Mouse (Mus musculus) frontal cortex, adult 2 months (tissue): ENCODE results near the gene Col23a1. TPM values are rescaled to one million over a fixed set of nuclear protein-coding genes. Genes with fewer than 3 reads are reported as not detected.

Experiments used
- DNase-seq, 2 experiments: peaks; one replicate each; pipeline ENCODE4 v3.0.0; 2022; ENCODE audit warnings: low spot score in 1 of 2; ENCODE audit errors: extremely low spot score in 1 of 2
- polyA plus RNA-seq: library from polyadenylated mRNA; depleted of rRNA; stranded (reverse); fragments of >200 nt; gene quantifications from 2 replicates; pipeline ENCODE4 v1.2.3, GENCODE M21; 2012

Gene Col23a1
- polyA plus RNA-seq, 1 experiment, result 15.2 TPM

DNA sequence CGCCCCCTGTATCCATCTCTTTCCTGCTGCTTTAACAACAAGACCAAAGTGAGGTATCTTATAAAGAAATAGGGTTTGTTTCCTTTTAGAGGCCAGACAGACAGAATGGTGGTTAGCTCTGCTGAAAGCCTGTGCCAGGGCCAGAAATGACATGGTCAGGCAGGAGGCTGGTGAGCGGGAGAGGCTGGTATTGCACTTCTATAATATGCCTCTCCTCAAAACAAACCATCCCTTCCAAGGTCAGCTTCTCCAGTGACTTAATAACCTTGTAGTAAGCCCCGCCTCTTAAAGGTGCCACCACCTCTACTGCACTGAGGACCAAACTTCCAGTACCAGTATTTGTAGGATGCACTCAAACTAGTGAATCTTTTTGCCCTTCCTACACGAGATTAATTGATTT, 81.6 kb downstream of the Col23a1 start:
- no peak for DNase-seq

DNA sequence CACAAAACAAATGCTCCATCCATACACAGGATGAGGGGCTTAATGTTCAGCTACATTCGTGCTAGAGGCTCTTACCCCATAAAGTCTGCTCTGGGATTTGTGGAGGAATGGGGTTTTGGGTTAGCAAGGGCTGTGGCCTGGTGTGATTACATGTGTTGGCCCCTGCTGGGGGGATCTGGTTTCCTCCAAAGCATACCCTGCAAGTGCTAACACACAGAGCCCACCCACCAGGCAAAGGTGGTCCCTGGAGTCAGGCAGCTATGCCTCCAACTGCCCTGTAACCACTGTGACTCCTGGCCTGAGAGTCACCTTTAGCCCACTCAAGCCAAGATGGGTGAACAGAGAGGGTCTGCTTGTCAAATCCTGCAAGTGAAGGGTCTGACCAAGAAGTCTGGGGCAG, 82.2 kb downstream of the Col23a1 start:
- no peak for DNase-seq

DNA sequence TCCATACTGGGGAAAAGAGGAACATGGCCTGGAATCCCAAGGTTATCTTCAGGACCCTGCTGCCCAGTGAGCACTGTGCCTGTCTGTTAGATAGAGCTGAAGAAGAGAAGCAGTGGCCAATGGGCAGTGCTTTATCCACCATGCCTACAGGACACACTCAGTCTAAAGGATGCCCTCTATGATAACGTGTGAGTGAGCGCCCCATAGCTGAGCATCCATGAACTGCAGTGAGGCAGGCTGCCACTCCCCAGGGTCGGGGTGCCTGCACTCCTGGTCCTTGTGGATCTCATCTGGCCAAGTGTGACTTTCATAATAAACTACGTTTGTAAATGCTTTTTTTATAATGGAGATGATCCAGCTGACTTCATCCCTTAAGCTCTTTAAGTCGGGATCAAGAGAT, 87.5 kb downstream of the Col23a1 start:
- DNase-seq, result no peak

DNA sequence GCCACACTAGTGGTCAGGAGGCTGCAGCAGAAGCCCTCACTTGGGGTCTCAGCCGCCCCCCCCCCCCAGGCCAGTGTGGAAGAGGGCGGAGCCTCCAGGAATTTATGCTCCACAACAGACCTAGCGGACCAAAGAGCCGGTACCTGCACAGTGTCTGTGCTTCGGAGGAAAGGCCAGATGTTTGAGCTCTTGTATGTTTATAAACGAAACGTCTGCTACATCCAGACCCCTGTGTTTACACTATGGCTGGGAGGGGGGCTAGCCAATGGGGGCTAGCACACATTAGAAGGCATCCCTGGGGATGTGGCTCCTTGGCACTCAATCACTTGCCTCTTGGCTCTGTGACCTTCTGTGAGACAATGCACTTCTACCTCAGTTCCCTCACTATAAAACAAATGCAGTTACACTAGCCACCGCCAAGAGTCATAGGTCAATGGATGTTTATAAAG, 99.2 kb downstream of the Col23a1 start:
- DNase-seq, result no peak

DNA sequence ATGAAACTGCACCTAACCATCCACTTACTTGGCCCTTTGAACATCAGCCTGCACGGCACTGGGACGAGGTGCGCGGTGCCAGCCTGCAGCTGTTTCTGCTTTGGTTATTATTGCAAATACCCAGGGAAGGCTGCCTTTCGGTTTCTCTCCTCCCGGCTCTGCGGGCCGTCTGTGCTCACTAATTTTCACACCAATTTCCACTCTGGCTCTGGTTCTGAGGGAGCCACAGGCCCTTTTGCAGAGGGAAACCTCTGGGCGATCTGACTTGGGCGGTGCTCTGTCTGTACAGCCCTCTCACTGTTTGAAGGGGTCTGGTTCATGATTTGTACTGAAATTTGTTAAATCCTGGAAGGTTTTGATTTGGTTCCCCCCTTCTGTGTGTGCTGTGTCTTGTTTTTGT, 100.0 kb downstream of the Col23a1 start:
- no peak for DNase-seq

DNA sequence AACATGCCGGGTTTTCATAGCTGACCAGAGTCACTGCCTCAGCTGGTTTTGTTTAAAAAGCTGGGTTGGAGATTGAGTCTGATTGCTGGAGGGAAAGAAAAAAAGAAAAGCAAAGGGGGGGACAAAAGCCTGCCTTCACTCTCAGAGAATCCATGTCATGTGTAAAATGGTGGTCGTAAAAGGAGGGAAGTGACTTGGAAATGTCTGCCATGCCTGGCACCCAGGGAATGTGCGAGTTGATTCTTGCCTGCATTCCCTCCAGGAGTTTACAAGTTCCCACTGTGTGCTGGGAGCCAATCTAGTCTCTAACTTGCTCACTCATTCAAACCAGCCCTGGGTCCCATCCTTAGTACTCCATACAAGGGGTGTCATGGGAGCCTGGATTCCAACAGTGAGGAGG, 100.8 kb downstream of the Col23a1 start:
- no peak for DNase-seq

DNA sequence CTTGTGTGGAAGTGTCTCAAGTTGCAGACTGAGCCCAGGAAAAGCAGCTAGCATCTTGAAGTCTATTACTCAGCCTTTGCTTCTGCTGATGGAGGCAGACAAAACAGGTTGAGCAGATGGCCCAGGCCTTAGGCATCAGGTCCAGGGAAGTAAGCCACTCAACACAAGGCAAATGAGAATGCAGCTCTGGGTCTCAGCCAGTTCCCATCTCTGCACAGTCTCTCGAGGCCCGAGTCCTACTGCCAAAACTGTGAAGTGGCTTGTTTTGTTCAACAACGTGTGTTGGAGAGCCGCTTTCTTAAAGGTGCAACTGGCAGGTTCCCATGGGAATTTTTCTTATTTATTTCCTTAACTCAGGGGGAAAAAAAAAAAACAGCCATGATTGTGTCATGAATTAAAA, 101.8 kb downstream of the Col23a1 start:
- DNase-seq, result peak; percentile 39 to 75

DNA sequence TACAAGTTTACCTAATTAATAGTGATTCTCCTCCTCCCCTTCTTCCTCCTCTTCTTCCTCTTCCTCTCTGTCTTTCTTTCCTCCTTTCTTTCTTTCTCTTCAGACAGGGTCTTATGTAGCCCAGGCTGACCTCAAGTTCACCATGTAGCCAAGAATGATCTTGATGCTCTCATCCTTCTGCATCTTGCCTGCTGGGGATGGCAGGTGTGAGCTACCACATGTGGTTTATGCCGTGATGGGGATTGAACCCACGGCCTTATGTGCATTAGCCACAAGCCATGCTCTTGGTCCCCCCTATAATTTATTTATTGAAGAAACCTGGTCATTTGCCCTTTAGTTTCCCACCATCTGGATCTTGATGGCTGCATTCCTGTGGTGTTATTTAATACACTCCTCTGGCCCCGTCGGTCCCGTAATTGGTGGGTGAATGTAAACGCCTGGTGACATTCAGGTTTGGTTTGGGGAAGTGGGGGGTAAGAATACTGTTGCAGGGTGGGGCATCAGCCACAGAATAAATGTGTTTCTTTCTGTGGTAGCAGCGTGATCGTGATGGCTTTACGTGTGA, 104.7 kb downstream of the Col23a1 start:
- DNase-seq, result no peak

DNA sequence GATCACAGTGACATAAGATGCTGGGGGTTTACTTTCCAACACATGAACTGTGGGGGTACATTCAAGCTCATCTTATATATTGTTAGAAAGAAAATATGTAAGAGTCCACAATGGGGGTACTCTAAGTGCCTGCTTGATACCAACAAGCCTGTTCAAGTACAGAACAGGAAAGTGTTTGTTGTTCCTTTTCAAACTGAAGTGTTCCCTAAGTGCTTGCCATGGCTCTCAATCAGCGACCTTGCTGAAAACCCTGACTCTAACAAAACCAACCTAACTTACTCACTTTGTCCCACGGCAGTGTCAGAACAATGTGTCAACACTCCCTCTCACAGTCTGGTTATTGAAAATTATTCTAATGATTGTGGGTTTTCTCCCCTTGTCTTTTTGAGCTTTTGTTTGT, 106.7 kb downstream of the Col23a1 start:
- no peak for DNase-seq

DNA sequence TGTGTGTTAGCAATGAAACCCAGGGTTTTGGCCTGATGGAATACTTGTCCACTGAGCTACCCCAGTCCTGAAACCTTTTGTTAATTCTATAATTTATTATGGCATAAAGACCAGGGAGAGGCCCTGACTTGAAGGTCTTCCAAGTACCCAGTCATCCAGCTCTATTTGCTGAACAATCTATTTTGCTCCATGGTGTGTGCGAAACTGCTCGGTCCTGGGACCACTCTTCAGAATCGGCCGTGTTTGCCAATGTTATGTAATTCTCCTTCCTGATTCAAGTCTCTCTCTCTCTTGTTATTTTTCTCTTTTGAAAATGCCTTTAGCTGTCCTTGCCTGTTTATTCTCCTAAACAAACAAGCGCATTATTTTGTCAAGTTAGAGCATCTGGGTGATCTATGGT, 108.4 kb downstream of the Col23a1 start:
- DNase-seq, result no peak

DNA sequence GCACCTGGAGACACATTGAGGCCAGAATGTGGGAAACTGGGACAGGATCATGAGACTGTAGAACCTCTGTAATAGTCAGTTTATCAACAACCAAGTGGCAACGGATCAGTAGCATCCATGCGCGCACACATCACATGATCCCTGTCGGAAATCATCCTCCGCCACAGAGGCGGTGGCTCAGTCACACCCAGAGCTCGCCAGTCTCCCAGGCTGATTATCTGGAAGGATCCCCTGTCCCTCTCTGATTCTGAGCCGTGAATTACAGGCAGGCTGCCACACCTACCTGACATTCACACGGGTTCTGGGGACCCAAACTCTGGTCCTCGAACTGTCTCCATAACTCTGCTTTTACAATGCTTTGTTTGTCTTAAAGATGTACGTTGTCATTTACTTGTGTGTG, 110.6 kb downstream of the Col23a1 start:
- no peak for DNase-seq

DNA sequence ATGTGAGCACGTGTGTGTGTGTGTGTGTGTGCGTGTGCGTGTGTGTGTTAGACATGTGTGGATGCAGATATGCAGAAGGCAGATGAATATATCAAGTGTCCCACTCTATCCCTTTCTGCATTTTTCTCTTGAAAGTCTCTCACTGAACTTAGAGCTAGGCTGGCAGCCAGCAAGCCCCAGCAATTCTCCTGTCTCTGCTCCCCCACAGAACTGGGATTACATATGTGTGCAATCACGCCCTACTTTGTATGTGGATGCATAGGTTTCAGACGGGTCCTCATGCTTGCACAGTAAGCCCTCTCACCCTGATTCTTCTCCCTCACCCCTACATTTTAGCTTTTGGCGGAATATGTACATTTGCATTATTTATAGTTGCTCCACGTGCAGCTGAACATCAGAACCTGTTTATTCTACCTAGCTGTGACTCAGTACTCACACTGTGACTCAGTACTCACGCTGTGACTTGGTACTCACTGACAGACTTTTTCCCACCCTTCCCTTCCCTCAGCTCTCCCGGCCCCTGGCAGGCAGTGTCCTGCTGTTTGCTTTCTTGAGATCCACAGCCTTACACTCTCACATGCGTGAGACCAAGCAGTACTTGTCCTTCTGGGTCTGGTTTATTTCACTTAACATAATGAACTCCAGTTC, 111.9 kb downstream of the Col23a1 start:
- DNase-seq, result peak in 1 of 2 experiments; percentile 32

DNA sequence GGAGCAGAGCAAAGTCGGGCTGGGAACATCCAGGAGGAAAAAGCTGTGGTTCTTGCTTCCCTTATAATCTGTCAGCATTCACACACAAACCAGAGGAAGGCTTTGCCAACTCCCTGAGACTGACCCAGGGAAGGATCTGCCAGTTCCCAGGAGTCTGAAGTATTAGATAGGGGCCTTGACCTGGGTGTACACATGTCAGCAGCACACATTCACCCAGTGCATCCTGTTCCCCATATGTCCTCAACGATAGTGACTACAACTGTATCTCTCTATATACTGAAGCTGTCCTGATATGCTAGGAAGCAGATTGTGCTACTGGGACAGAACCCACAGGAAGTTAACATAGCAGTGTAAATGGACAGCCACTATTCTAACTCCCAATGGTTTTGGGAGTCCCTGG, 114.2 kb downstream of the Col23a1 start:
- DNase-seq, result no peak

DNA sequence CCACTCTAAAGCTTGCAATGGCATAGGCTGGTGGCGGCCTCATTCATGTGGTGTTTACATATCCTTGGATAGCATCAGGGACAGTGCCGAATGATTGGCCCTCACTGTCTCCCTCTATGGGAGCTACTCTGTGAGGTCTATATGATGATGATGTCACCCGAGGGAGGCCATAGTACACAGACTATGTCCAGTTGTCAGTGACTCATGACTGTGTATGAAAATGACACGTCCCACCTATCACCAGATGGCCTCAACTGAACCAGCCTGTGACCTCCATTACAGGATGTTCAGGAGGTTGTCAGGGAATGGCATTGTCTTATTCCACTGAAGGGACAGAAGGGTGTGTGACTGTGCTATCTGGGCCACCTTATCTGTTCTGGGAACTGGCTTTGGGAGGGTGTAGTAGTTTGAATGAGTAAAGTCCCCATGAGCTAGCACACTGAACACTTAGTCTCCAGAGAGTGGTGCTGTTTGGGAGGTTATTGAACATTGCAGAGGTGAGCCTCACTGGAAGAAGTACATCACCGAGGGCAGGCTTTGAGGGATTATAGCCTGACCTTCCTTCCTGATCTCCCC, 115.2 kb downstream of the Col23a1 start:
- no peak for DNase-seq

DNA sequence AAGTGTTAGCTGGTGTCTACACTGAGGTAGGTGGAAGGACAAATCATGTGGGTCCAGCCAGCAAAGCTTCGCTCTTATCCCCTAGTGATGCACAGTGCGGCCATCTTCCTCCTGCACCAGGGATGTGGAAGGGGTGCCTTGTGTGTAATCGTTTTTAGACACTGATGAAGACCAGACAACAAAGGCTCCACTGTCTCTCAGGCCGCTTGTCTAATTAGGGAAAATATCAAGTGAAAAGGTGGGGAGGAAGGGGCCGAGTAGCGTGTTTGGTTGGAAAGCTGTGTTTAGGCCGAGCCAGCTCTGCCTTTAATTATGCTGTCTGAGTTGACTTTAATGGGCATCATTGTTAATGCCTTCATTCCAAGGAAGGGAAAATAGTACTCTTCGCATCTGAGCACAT, 116.8 kb downstream of the Col23a1 start:
- DNase-seq, result no peak

DNA sequence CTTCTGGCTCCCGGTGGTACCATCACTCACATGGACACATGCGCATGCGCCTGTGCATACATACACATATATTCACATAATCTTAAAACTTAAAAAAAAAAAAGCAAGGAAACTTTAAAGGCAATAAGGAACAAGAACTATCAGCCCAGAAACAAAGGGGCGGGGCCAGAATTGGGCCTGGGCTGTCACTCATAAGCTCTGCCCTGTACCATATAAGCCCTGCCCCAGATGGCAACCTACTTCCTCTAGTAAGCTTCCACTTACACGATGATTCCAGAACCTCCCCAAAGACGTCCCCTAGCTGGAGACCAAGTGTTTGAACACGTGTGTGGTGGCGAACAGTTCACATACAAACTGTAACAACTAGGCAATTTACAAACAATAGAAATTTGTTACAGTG, 117.6 kb downstream of the Col23a1 start:
- DNase-seq, result no peak

DNA sequence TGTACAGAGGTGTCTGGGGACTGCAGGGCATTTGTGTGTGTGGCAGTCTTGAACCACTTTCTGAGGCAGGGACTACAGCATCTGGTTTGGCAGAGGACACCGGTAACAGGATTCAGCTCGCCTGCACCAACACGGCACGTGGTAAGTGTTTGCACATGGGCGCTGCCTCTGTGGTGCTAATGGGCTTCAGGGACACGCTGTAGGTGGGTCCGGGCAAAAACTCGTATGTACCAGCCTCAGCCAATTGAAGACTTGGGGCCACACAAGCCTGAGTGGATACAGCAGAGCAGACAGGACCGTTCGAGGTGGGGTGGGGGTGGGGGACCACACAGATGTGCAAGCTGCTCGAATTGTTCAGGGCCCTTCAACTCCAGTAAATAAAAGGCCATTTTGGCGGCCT, 121.1 kb downstream of the Col23a1 start:
- DNase-seq, result no peak

DNA sequence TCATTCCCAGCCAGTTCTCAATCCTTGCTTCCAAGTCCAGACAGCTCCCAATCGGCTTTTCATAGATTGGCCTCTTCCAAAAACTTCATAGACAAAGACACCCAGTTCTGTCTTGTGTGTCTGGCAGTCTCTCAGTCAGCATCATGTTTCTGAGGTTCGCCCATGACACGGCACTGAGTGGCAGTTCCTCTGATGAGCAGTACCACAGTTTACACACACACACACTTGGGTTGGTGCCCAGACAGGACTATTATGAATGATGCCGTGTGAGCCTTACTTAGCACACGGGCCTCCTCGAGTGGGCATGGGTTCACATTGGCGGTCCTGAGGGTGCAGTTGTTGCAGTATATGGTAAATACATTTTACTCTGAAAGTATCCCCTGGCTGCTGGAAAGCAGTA, 124.8 kb downstream of the Col23a1 start:
- no peak for DNase-seq

DNA sequence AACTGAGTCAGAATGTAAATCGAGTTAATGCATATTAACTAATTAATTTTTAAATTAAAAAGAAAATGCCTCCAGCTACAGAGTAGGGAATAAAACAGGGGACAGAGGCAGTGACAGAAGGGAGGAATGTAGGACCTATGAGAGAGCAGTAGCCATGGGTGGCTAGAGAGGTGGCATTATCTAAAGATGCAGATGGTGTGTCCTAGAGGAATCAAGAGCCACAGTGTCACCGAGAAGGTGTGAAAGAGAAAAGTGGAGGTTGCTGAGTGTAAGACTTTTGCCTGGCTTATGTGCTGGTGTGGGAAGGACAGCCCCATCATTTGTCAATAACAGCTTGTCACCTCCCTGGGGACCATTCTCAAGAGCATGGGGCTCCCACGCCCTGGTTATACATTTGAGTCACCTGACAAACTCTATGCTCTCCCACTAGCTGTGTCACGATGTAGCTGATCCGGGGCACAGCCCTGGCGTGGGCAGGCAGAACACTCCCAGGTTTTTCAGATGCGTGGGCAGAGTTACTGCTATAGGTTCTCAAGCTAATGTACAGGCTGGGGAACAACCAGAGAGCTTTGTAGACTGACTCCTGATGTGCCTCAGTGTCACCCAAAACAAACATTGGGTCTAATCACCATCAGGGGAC, 125.4 kb downstream of the Col23a1 start:
- DNase-seq, result peak in 1 of 2 experiments; percentile 43

DNA sequence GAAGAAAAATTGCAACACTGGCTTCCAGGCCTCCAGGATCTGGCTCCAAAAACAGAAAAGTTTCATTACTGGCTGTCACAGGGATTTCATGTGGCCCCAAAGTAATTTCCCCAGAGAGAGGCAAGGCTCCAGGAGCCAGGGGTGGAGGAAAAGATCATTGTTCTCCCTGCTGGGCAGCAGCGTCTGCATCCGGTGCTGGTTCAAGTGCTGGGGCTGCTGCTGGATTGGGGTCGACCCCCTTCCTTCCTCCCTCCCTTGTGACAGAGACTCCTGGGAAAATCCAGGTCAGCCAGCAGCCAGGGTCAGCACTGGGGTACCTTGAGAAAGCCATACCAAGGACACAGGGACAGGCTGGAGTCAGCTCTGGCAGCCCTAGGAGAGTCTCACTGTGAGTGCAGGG, 129.1 kb downstream of the Col23a1 start:
- DNase-seq, result no peak

DNA sequence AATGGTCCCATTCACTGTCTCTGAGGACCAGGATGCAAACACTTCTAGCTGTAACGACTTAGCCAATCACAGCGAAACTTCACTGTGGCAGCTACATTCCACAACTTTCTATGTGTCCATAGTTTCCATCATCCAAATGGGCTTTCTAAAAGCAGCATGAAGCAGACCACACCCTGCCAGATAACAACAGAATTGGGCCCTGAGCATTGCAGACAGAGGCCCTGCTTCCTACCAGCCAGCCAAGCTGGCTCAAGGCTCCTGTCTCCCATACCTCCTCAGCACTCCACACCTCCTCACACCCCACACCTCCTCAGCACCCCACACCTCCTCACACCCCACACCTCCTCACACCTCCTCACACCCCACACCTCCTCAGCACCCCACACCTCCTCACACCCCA, 132.2 kb downstream of the Col23a1 start:
- DNase-seq, result no peak

DNA sequence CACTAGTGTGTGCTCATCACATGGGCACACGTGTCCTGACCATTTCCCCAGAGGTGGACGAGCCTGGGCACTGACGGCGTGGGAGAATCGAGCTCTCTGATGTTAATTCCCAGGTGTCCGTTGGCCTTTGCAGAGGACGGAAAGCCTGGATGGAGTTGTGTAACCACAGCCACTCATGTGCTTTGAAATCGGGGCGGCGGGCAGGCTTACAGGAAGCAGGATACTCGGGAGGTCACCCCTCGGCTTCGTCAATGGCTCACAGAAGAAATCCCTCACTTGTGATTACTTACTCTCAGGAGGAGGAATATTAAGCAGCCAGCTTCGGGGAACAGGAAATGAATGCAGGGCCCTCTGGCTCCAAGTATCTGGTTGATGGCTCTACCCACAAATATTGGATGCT, 133.0 kb downstream of the Col23a1 start:
- DNase-seq, result no peak
